Mouse (Mus musculus): ENCODE measurements around the gene Hamp2. TPM values are rescaled to one million over a fixed set of nuclear protein-coding genes. Genes with fewer than 3 reads are reported as not detected.
"Not testable (repeated sequence)": the region's sequence is repeated elsewhere in the genome, so short reads cannot be mapped to it uniquely, and the experiment has no call there.

Hamp2 gene
- polyA plus RNA-seq, 1 experiment from 2014 or later, result not detected

GRCm38 (mm10) chr7:30952441-30953265, 28.2 kb upstream of the Hamp2 start:
- no peak overlapping the region for H3K4me3 ChIP-seq
- H3K27me3 ChIP-seq, result no peaks in the 10 kb centered on the region
- no peaks in the 10 kb centered on the region for H3K9me3 ChIP-seq (replicated peaks)
- no peak overlapping the region for H3K4me2 ChIP-seq
- no peak overlapping the region for H3K27ac ChIP-seq
- peaks cover 49% of the 10 kb centered on the region for H3K36me3 ChIP-seq
- 93% methylated on average over 16 of the region's 16 CpGs for WGBS
- H3K4me1 ChIP-seq (replicated peaks), result peaks cover 10% of the 10 kb centered on the region
- ATAC-seq (replicated peaks; ENCODE audit: insufficient number of reproducible peaks, insufficient read depth, low FRiP score, low read depth), result no peak
- H3K9ac ChIP-seq, result no peak overlapping the region

- WGBS, result 83% methylated on average over 3 of the region's 3 CpGs
- H3K9ac ChIP-seq, H3K4me2 ChIP-seq: not testable (repeated sequence)
These were observed 25.4 kb upstream of the Hamp2 start for GRCm38 (mm10) chr7:30949902-30950301.

GRCm38 (mm10) chr7:30945876-30946275, 21.4 kb upstream of the Hamp2 start:
- H3K9me3 ChIP-seq (replicated peaks), result no peaks in the 10 kb centered on the region
- peaks cover 17% of the 10 kb centered on the region; the same call in 1 of the 2 replicates for H3K36me3 ChIP-seq
- H3K27ac ChIP-seq, result no peak overlapping the region
- WGBS, result 96% methylated on average over 7 of the region's 7 CpGs
- no peak overlapping the region for H3K4me3 ChIP-seq
- no peak overlapping the region for H3K4me2 ChIP-seq
- no peak for ATAC-seq (replicated peaks; ENCODE audit: insufficient number of reproducible peaks, insufficient read depth, low FRiP score, low read depth)
- H3K27me3 ChIP-seq, result no peaks in the 10 kb centered on the region
- no peaks in the 10 kb centered on the region for H3K4me1 ChIP-seq (replicated peaks)
- no peak overlapping the region for H3K9ac ChIP-seq

More at GRCm38 (mm10) chr7:30949902-30950301, 25.4 kb upstream of the Hamp2 start:
- H3K36me3 ChIP-seq, result peaks cover 53% of the 10 kb centered on the region
- H3K27me3 ChIP-seq; ATAC-seq (replicated peaks; ENCODE audit: insufficient number of reproducible peaks, insufficient read depth, low FRiP score, low read depth); H3K4me1 ChIP-seq (replicated peaks); H3K4me3 ChIP-seq; H3K9me3 ChIP-seq (replicated peaks); H3K27ac ChIP-seq: not testable (repeated sequence)

- H3K36me3 ChIP-seq, result peaks cover 15% of the 10 kb centered on the region; the same call in 1 of the 2 replicates
- not testable (repeated sequence) for H3K27me3 ChIP-seq; H3K4me3 ChIP-seq; H3K4me2 ChIP-seq; H3K4me1 ChIP-seq (replicated peaks); H3K9ac ChIP-seq; ATAC-seq (replicated peaks; ENCODE audit: insufficient number of reproducible peaks, insufficient read depth, low FRiP score, low read depth); H3K9me3 ChIP-seq (replicated peaks); H3K27ac ChIP-seq
- 84% methylated on average over 7 of the region's 7 CpGs for WGBS
These were observed 21.0 kb upstream of the Hamp2 start for GRCm38 (mm10) chr7:30945466-30945865.

- WGBS, result 54% methylated on average over 2 of the region's 2 CpGs
- not testable (repeated sequence) for H3K9me3 ChIP-seq (replicated peaks); H3K4me3 ChIP-seq; H3K4me1 ChIP-seq (replicated peaks); H3K9ac ChIP-seq; ATAC-seq (replicated peaks; ENCODE audit: insufficient number of reproducible peaks, insufficient read depth, low FRiP score, low read depth); H3K27me3 ChIP-seq; H3K27ac ChIP-seq; H3K4me2 ChIP-seq
- peaks cover 12% of the 10 kb centered on the region; the same call in 1 of the 2 replicates for H3K36me3 ChIP-seq
These were observed 20.2 kb upstream of the Hamp2 start for GRCm38 (mm10) chr7:30944706-30945105.

GRCm38 (mm10) chr7:30943909-30944635, 19.6 kb upstream of the Hamp2 start, which contains the start of gene Hamp:
Hamp (minus strand) TSS chr7:30944032.
- Histone ChIP-seq H3K36me3 (peaks cover 9% of the 10 kb centered on the region; the same call in 1 of the 2 replicates), H3K4me2 (no peak within 1 kb of the TSS), H3K4me3 (no peak within 1 kb of the TSS), H3K27me3 (no peaks in the 10 kb centered on the region), H3K4me1 (replicated peaks) (no peaks in the 10 kb centered on the region), H3K9me3 (replicated peaks) (no peaks in the 10 kb centered on the region), H3K27ac (no peak within 1 kb of the TSS), H3K9ac (no peak within 1 kb of the TSS)
- no peak for ATAC-seq (replicated peaks; ENCODE audit: insufficient number of reproducible peaks, insufficient read depth, low FRiP score, low read depth)
- 53% methylated on average over 9 of the region's 9 CpGs for WGBS

GRCm38 (mm10) chr7:30942365-30942764, 17.9 kb upstream of the Hamp2 start:
- 37% methylated on average over 3 of the region's 3 CpGs for WGBS
- not testable (repeated sequence) for H3K4me1 ChIP-seq (replicated peaks); H3K4me3 ChIP-seq; H3K36me3 ChIP-seq; H3K4me2 ChIP-seq; H3K9ac ChIP-seq; H3K27me3 ChIP-seq; H3K27ac ChIP-seq; H3K9me3 ChIP-seq (replicated peaks); ATAC-seq (replicated peaks; ENCODE audit: insufficient number of reproducible peaks, insufficient read depth, low FRiP score, low read depth)

- not testable (repeated sequence) for H3K27me3 ChIP-seq; ATAC-seq (replicated peaks; ENCODE audit: insufficient number of reproducible peaks, insufficient read depth, low FRiP score, low read depth); H3K9ac ChIP-seq; H3K4me1 ChIP-seq (replicated peaks); H3K4me3 ChIP-seq; H3K27ac ChIP-seq; H3K4me2 ChIP-seq; H3K36me3 ChIP-seq; H3K9me3 ChIP-seq (replicated peaks)
- 72% methylated on average over 1 of the region's 1 CpGs for WGBS
These were observed 15.6 kb upstream of the Hamp2 start for GRCm38 (mm10) chr7:30940070-30940469.

- H3K4me1 ChIP-seq (replicated peaks); ATAC-seq (replicated peaks; ENCODE audit: insufficient number of reproducible peaks, insufficient read depth, low FRiP score, low read depth); H3K4me2 ChIP-seq; H3K9me3 ChIP-seq (replicated peaks); H3K27ac ChIP-seq; H3K27me3 ChIP-seq; H3K4me3 ChIP-seq; H3K9ac ChIP-seq; H3K36me3 ChIP-seq: not testable (repeated sequence)
- WGBS, result 67% methylated on average over 6 of the region's 6 CpGs
These were observed 11.1 kb upstream of the Hamp2 start for GRCm38 (mm10) chr7:30935422-30936099.

GRCm38 (mm10) chr7:30924071-30924470, 410 bp downstream of the Hamp2 start:
- Histone ChIP-seq H3K9me3 (replicated peaks) (no peaks in the 10 kb centered on the region), H3K4me2 (no peak overlapping the region)
- WGBS, result 39% methylated on average over 3 of the region's 3 CpGs

GRCm38 (mm10) chr7:30922490-30922889, 2.0 kb downstream of the Hamp2 start:
- H3K4me3 ChIP-seq; H3K9ac ChIP-seq; H3K4me2 ChIP-seq; H3K9me3 ChIP-seq (replicated peaks); H3K27me3 ChIP-seq; H3K4me1 ChIP-seq (replicated peaks); H3K36me3 ChIP-seq; H3K27ac ChIP-seq; ATAC-seq (replicated peaks; ENCODE audit: insufficient number of reproducible peaks, insufficient read depth, low FRiP score, low read depth): not testable (repeated sequence)
- WGBS, result 31% methylated on average over 3 of the region's 3 CpGs

More at GRCm38 (mm10) chr7:30924071-30924470, 410 bp downstream of the Hamp2 start:
- no peak for ATAC-seq (replicated peaks; ENCODE audit: insufficient number of reproducible peaks, insufficient read depth, low FRiP score, low read depth)
- Histone ChIP-seq H3K36me3 (no peaks in the 10 kb centered on the region), H3K27ac (no peak overlapping the region), H3K27me3 (no peaks in the 10 kb centered on the region), H3K4me3 (no peak overlapping the region), H3K9ac (no peak overlapping the region), H3K4me1 (replicated peaks) (no peaks in the 10 kb centered on the region)
